Mouse (Mus musculus) CH12.LX (cell line): ENCODE data around the gene Prep. TPM values are rescaled to one million over a fixed set of nuclear protein-coding genes. Genes with fewer than 3 reads are reported as not detected.

Source experiments
- DNase-seq: peaks from one replicate; pipeline ENCODE4 v3.0.0-alpha.2; 2013; ENCODE audit errors: extremely low read depth
- H3K27ac ChIP-seq: 2 replicates; pipeline ENCODE4 v1.5.1; 2012; ENCODE audit warnings: low read depth, mild to moderate bottlenecking, control low read depth, moderate library complexity; ENCODE audit not compliant: insufficient read depth
- H3K27me3 ChIP-seq: replicated peaks from 2 replicates; pipeline ENCODE3; 2012; ENCODE audit warnings: inconsistent platforms
- H3K36me3 ChIP-seq, 2 experiments: replicated peaks in 1 of 2; 2 replicates each; pipeline versions ENCODE3 to v1.6.1; 2012; ENCODE audit warnings: inconsistent platforms in 1 of 2, low read length in 1 of 2, mild to moderate bottlenecking in 1 of 2, mixed read lengths in 1 of 2, moderate library complexity in 1 of 2; ENCODE audit not compliant: control insufficient read depth in 1 of 2, insufficient read depth in 1 of 2
- H3K4me1 ChIP-seq, 2 experiments: 2 replicates each; pipeline ENCODE4 v1.6.1; 2012; ENCODE audit warnings: inconsistent platforms in 1 of 2, moderate library complexity in 1 of 2; ENCODE audit not compliant: insufficient read depth in 2 of 2, control insufficient read depth in 1 of 2
- H3K4me2 ChIP-seq: 2 replicates; pipeline ENCODE4 v1.6.1; 2012; ENCODE audit warnings: low read depth, mild to moderate bottlenecking, control low read depth; ENCODE audit not compliant: poor library complexity, insufficient read depth, severe bottlenecking
- H3K4me3 ChIP-seq, 3 experiments: fragments of 150-350 bp in 1 of 3; sonication (generic) in 1 of 3; replicated peaks in 1 of 3; 2 replicates each; pipeline versions ENCODE3 to v1.5.1; 2011 to 2012; ENCODE audit warnings: low read depth in 2 of 3, low read length in 2 of 3, mild to moderate bottlenecking in 2 of 3, moderate library complexity in 2 of 3, control low read depth in 1 of 3, improper control_type of control experiment in 1 of 3, inconsistent platforms in 1 of 3, mixed read lengths in 1 of 3; ENCODE audit not compliant: poor library complexity in 1 of 3
- H3K79me2 ChIP-seq: replicated peaks from 2 replicates; pipeline ENCODE4 v1.6.1; 2012; ENCODE audit warnings: mild to moderate bottlenecking, moderate library complexity; ENCODE audit not compliant: control insufficient read depth, poor library complexity, insufficient read depth, severe bottlenecking; ENCODE audit errors: extremely low read depth
- H3K9ac ChIP-seq: 2 replicates; pipeline ENCODE4 v1.6.1; 2012; ENCODE audit warnings: low read depth, mild to moderate bottlenecking, control low read depth, moderate library complexity; ENCODE audit not compliant: insufficient read depth
- H3K9me3 ChIP-seq: replicated peaks from 2 replicates; pipeline ENCODE3; 2012; ENCODE audit warnings: low read length, inconsistent platforms, mixed read lengths
- CHD1 ChIP-seq: IDR thresholded peaks from 2 replicates; pipeline ENCODE4 v1.6.1; 2012; ENCODE audit warnings: low read depth, low read length, improper control_type of control experiment, inconsistent platforms
- CHD2 ChIP-seq: IDR thresholded peaks from 2 replicates; pipeline ENCODE4 v1.6.1; 2011; ENCODE audit warnings: low read length, improper control_type of control experiment
- CTCF ChIP-seq, 2 experiments: IDR thresholded peaks in 1 of 2; conservative IDR thresholded peaks in 1 of 2; 2 replicates each; pipeline ENCODE4 v1.5.1; 2011 to 2012; ENCODE audit warnings: low read depth in 2 of 2, low read length in 2 of 2, improper control_type of control experiment in 1 of 2, inconsistent platforms in 1 of 2, mild to moderate bottlenecking in 1 of 2, moderate library complexity in 1 of 2
- HCFC1 ChIP-seq: IDR thresholded peaks from 2 replicates; pipeline ENCODE4 v1.6.1; 2012; ENCODE audit warnings: low read depth, mild to moderate bottlenecking, inconsistent platforms, low read length, improper control_type of control experiment
- KAT2A ChIP-seq: IDR thresholded peaks from 2 replicates; pipeline ENCODE4 v1.6.1; 2012; ENCODE audit warnings: low read length, improper control_type of control experiment, inconsistent platforms; ENCODE audit not compliant: insufficient replicate concordance
- MEF2A ChIP-seq: IDR thresholded peaks from 2 replicates; pipeline ENCODE4 v1.6.1; 2014; ENCODE audit warnings: low read depth, mild to moderate bottlenecking, inconsistent platforms, low read length, improper control_type of control experiment, borderline replicate concordance
- NELFE ChIP-seq: IDR thresholded peaks from 2 replicates; pipeline ENCODE4 v1.6.1; 2011; ENCODE audit warnings: low read depth, low read length, improper control_type of control experiment
- NRF1 ChIP-seq: IDR thresholded peaks from 2 replicates; pipeline ENCODE4 v1.6.1; 2014; ENCODE audit warnings: low read depth, mild to moderate bottlenecking, inconsistent platforms, low read length, improper control_type of control experiment, moderate library complexity
- RAD21 ChIP-seq: IDR thresholded peaks from 2 replicates; pipeline ENCODE4 v1.6.1; 2011; ENCODE audit warnings: low read depth, mild to moderate bottlenecking, low read length, improper control_type of control experiment, moderate library complexity
- SMC3 ChIP-seq: IDR thresholded peaks from 2 replicates; pipeline ENCODE4 v1.6.1; 2011; ENCODE audit warnings: low read depth, low read length, improper control_type of control experiment
- USF2 ChIP-seq: conservative IDR thresholded peaks from 2 replicates; pipeline ENCODE4 v1.6.1; 2011; ENCODE audit warnings: low read depth, low read length, improper control_type of control experiment
- ZMIZ1 ChIP-seq: IDR thresholded peaks from 2 replicates; pipeline ENCODE4 v1.6.1; 2012; ENCODE audit warnings: low read depth, mild to moderate bottlenecking, inconsistent platforms, low read length, improper control_type of control experiment
- dilution Hi-C: fragments of 300-500 bp; cut with MboI; formaldehyde crosslinking; loops from 2 replicates; pipeline ENCODE4 v1.14.3; 2020; ENCODE audit warnings: low sequenced_read_pairs; ENCODE audit not compliant: extremely low pct_unique_long_range_greater_than_20kb, extremely low pct_ligation_motif_present
- in situ Hi-C: fragments of 300-500 bp; cut with MboI; formaldehyde crosslinking; loops from 3 replicates; pipeline ENCODE4 v1.14.3; 2019; ENCODE audit warnings: low sequenced_read_pairs, low pct_ligation_motif_present, low pct_unique_long_range_greater_than_20kb, mixed read lengths
- polyA plus RNA-seq: library from polyadenylated mRNA; unstranded; fragments of >175 nt; gene quantifications from 2 replicates; pipeline ENCODE4 v1.2.1, GENCODE M21; 2012; ENCODE audit warnings: low read depth; ENCODE audit not compliant: insufficient read length
- total RNA-seq, 2 experiments: library from RNA; depleted of rRNA; stranded (reverse); fragments of 300-350 nt in 1 of 2; fragments of >200 nt in 1 of 2; gene quantifications; 2 replicates each; pipeline ENCODE4 v1.2.3; 2012 to 2014

The Prep gene
- total and polyA plus RNA-seq, 3 experiments = 17.6 to 28.2 (median 25.7) TPM

DNA sequence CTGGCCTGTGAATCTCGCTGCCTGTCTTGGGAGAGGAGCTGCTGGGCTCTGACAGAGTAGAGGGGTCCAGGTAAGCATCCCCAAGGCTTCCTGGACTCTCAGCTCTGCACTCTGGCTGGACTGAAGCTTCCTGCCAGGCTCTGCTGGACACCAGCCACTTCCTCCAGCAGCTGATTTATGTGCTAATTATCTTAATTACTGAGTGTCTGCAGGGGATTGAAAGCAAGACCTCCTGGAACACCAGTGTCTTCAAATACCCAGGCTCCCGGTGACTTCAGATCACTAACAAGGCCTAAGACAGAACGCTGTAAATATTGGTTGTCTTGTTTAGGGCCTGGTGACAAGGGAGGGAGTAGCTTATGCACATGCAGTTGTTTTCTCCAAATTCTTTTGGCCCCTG is 17.5 kb downstream of the Prep start:
- dilution Hi-C loops (no loop called here), in situ Hi-C loops (no loop called here)
- H3K27ac ChIP-seq = no peak overlapping the region
- no peak overlapping the region for H3K4me3 ChIP-seq
- no peak overlapping the region for H3K4me2 ChIP-seq
- DNase-seq = no peak
- no peak overlapping the region for H3K9ac ChIP-seq
- no peaks in the 10 kb centered on the region for H3K27me3 ChIP-seq
- H3K36me3 ChIP-seq = peaks cover 25 to 89% of the 10 kb centered on the region in 2 experiments
- no peak for TF ChIP-seq ZMIZ1
- peaks cover 71% of the 10 kb centered on the region for H3K79me2 ChIP-seq
- no peaks in the 10 kb centered on the region for H3K9me3 ChIP-seq
- H3K4me1 ChIP-seq = peaks cover 0 to 13% of the 10 kb centered on the region in 2 experiments; a peak in 3 of 4 replicates

- Histone ChIP-seq H3K9me3 (no peaks in the 10 kb centered on the region), H3K27ac (no peak overlapping the region), H3K36me3 (peaks cover 20 to 89% of the 10 kb centered on the region in 2 experiments), H3K79me2 (peaks cover 67% of the 10 kb centered on the region), H3K4me1 (peaks cover 0 to 21% of the 10 kb centered on the region in 2 experiments; a peak in 3 of 4 replicates), H3K27me3 (no peaks in the 10 kb centered on the region), H3K4me3 (no peak overlapping the region), H3K9ac (no peak overlapping the region)
- in situ Hi-C loops = no loop called here
- no peak for DNase-seq
- dilution Hi-C loops = no loop called here
- no peak for TF ChIP-seq CHD1
- TF ChIP-seq, all 38 proteins: peak for 0
- no peak overlapping the region for H3K4me2 ChIP-seq
These were observed 18.3 kb downstream of the Prep start for GRCm38 (mm10) chr10:45085315-45085714.

GRCm38 (mm10) chr10:45086637-45087036 is 19.6 kb downstream of the Prep start:
- no peak overlapping the region for H3K4me3 ChIP-seq
- dilution Hi-C loops (no loop called here), in situ Hi-C loops (no loop called here)

More at GRCm38 (mm10) chr10:45086637-45087036, 19.6 kb downstream of the Prep start:
- no peaks in the 10 kb centered on the region for H3K27me3 ChIP-seq
- peaks cover 57% of the 10 kb centered on the region for H3K79me2 ChIP-seq
- H3K4me2 ChIP-seq = no peak overlapping the region
- no peak for DNase-seq
- TF ChIP-seq CHD2 = no peak
- no peak for TF ChIP-seq HCFC1
- peak; percentile 8 for TF ChIP-seq RAD21
- no peak for TF ChIP-seq NELFE
- no peak for TF ChIP-seq KAT2A
- no peak for TF ChIP-seq USF2
- TF ChIP-seq CTCF (conservative IDR thresholded peaks at IDR 0.05 in 1 of 2, IDR thresholded peaks at IDR 0.05 in 1 of 2; ENCODE audit: low read depth in 2 of 2, low read length in 2 of 2) = peak; percentile 58 to 65
- TF ChIP-seq SMC3 = peak; percentile 39; the same call in 1 of the 2 replicates
- TF ChIP-seq NRF1 = no peak
- TF ChIP-seq MEF2A = no peak
- H3K4me1 ChIP-seq = peaks cover 5 to 35% of the 10 kb centered on the region in 2 experiments
- no peak overlapping the region for H3K27ac ChIP-seq
- peaks cover 26 to 89% of the 10 kb centered on the region in 2 experiments for H3K36me3 ChIP-seq
- H3K9me3 ChIP-seq = no peaks in the 10 kb centered on the region
- no peak overlapping the region for H3K9ac ChIP-seq
